Mouse (Mus musculus) kidney, adult 2 months (tissue): ENCODE measurements around the gene Snd1.

ENCODE experiments used
- CTCF ChIP-seq: fragments of 200-500 bp; conservative IDR thresholded peaks from 2 replicates; pipeline ENCODE4 v1.5.1; 2011; ENCODE audit warnings: low read depth, mild to moderate bottlenecking, control low read depth, low read length, moderate library complexity, mixed read lengths; ENCODE audit not compliant: insufficient read depth, insufficient read length
- POLR2A ChIP-seq: fragments of 200-500 bp; IDR thresholded peaks from one replicate; pipeline ENCODE4 v1.6.1; 2011; ENCODE audit warnings: low read depth, low read length, control low read depth

DNA sequence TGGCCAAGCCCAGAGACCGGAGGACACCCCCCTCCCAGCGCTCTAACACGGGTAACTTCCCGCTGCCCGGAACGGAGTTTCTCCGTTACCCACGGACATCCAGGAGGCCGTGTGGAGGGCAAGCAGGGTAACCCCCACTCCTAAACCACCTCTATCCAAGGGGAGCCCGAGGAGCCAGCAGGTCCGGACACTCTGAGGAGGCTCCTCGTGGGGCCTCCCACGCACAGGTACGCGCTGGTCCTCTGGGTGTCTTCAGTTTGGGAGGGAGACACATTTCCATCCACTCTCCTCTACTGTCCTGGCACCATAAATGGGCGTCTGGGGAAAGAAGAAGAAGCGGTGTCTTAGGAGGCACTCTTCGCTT, 506.6 kb downstream of the Snd1 start:
- TF ChIP-seq POLR2A = no peak
- no peak for TF ChIP-seq CTCF
